Mouse (Mus musculus): ENCODE results near the gene Grin3a.
"Not testable (repeated sequence)": the region's sequence is repeated elsewhere in the genome, so short reads cannot be mapped to it uniquely, and the experiment has no call there.

Gene Grin3a

DNA sequence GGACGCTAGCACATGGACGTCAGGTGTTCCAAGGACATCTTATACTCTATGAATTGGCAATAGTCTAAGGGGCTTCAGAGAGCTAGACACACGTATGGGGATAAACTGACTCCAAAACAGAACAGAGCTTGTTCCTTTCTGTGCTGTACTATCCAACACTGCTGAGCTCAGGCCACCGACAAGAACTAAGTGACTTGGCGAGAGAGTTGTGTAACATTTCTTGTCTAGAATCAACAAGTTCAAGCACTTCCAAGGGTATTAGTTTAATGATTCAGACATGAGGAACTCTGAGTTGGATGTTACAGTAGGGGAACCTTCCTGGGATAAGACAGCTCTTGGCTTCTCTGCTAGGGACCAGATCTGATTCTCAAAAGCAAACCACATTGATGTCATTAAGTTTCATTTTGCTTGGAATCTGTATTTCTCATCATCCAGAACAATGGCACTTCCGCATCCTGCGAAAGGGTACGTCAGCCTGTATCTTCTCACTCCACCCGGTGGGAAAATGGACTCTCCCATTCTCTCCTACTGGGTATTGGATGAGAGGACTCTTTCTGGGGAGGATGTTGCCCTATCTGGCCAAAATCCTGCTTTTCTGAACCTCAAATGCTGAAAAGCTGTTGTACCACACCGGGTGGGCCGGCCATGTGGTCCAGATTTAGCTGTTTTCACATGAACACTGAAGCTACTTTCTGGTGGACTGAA, 165.2 kb downstream of the Grin3a start:
- no peak for DNase-seq

DNA sequence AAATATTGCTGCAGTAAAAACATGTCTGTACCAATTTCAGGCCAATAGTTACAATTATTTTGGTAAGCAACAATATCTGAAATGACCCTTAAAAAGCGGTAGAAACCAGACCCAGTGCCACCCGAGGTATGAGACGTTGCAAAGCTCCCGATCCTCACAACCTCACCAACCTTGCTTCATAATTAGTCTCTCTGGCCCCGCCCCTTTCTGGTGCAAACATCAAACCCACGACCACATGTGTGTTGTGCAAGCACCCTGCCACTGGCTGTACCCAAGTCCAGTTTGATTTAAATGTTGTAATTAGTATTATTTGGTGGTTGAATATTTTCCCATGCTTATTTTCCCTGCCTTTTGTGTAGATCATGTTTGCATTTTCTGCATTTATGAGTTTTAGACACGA, 168.8 kb downstream of the Grin3a start:
- DNase-seq, result no peak

DNA sequence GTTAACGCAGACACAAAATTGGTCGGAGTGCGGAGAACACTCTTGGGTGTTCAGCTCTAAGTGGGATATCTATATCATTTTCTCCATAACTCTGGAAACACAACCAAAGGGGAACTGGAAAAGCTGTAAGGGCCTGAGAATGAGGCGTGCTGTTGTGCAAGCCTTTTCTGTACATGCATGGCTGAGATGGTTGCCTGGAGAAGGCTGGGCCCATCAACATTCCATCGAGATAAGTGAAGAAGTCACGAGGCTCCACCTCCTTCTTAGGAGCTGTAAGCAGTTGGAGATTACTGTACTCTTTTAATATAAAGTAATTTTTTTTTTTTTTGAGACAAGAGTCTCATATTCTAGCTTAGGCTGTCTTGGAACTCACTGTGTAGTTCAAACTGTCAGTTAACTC, 169.5 kb downstream of the Grin3a start:
- DNase-seq, result peak; percentile 43

DNA sequence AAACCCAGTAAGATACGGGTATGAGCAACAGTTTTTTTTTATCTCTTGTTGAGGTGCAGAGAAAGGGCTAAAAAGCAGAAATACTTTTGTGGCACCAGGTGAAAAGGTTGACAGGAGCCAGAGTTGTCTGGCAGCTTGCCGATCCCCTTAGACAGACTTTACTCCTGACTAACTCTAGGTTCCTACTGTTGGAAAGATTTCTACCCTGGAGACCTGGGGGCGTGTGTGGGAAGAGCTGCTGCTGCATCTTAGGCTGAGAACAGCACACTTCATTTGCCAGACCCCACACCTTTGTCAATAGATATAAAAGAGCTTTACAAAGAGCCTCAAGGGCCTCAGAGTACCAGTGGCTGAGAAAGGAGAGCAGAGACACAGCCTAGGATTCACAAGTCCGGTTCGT, 180.7 kb downstream of the Grin3a start:
- DNase-seq, result no peak

DNA sequence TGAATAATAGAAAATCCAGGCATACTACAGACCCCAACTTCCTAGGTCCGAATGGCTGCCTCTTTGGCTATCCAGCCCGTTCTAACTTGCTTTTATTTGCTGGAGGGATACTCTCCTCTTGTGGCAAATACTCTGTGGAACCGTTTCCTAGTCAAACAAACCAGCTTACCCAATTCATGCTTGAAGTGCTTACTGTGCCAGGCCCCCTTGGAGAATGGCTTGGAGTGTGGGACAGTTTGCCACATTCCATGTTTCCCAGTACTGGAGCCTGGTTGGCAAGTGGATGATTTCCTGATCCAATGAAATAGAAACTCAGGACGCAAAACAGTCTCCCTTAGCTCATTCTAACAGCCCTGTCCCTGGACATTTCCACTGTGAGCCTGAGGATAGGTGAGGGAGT, 183.3 kb downstream of the Grin3a start:
- peak; percentile 34 for DNase-seq

DNA sequence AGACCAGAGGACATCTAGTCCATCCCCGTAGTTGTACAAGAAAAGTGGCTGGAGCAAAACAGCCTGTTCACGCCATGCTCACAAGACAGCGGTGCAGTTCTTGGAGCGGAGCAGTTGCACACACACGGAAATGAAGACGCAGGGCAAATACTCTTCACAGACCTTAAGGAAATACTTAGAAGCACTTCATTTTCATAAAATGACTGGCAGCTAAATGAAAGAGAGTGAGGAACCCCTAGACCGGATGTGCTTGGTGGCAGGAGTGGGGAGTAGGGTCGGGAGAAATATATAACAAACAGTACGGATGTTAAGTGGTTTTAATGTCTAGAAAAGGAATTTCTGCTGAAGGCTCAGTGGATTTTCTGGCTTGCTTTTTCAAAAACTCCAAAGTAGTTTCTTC, 183.9 kb downstream of the Grin3a start:
- no peak for DNase-seq

DNA sequence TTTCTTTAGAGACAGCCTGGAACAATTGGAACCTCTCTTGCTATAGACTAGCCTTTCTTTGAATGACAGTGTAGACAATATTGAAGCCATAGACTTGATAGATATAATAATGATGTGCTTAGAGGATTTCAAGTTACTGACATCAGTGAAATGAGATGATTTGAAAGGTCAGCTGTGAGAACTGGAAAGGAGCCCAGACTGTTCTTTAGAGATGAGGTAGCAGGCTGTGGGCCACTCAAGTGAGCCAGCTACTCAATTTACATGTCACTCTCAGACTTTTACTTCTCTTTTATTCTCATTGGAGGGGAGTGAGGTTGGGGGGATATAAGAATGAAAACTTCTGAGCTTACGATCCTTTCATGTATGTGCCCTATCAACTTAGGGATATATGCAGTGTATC, 186.1 kb downstream of the Grin3a start:
- no peak for DNase-seq

DNA sequence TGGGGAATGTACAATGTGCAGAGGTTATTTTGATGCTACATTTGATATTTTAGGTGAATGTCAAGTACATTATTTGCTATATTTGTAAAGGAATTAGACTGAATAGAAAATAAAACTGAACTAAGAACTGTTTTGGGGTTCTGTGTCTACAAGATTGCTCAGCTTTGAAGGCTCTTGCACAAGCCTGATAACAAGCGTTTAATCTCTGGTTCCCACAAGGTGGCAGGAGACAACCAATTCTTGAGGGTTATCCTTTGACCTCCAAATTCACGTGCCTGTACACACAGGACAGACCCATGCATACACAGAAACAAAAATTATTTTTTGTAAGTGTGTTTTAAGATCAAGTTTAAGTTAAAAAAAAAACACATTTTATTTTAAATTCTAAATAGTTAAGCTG, 205.6 kb downstream of the Grin3a start:
- no peak for DNase-seq

DNA sequence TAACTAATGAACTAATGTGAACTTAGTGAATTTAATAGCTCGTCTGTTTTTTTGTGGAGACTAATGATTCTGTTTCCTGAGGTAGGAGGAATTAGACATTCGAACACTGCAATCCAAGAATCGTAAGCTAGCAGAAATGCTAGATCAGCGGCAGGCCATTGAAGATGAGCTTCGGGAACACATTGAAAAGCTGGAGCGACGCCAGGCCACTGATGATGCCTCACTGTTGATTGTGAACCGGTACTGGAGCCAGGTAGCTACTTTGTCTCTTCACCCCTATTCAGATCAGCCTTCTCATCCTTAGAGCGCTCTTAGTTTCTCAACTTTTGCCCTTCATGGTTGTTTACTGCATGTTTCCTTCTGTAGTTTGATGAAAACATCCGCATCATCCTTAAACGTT, 207.7 kb downstream of the Grin3a start:
- no peak for DNase-seq

DNA sequence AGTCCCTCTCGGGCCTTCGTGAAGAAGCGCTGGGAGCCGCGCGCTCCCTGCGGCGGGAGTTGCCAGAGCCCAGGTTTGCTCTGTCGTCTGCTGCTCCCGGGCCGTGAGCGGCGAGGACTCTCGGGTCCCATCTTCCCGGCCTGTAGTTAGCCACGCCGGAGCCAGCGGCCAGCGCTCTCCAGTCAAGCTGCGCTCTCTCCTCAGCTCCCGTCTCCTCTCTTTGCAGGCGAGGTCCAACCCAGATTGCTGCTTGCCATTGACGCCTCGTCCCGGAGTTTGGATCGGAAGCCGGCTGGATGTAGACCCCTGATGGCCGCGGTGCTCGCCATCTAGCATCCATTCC, 213.4 kb downstream of the Grin3a start:
- DNase-seq, result no peak

DNA sequence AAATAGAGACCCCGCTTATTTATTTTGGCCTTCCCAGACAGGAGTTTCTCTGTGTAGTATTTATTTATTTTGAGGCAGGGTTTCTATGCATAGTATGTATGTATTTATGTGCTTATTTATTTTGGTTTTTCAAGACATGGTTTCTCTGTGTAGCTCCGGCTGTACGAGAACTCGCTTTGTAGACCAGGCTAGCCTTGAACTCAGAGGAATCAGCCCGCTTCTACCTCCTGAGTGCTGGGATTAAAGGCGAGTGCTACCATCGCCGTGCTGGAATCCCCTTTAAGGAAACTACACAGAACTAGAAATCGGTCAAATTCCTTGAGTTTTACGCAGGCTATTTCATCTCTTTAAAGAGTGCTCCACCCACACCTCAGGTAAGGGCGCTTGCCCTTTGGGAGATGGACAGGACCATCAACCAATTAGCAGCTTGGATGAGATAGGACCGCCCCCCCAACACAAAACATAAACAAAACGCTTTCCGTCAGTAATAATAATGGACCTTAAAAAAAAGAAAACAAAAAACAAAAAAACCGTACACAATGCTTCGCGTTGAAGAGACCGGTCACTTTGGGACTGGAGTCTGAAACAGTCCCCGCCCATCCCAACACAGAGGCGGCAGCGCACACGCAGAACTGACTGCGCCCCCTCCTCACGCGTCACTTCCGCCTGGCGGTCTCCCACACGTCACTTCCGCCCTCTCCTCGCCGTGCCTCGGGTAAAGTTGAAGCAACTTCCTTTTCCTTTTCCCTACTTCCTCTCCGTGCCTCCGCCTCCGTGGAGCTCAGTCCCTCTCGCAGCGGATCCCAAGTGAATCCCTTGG, 214.0 kb downstream of the Grin3a start, which contains the start of gene Rnf20:
Gene Rnf20 (plus strand): TSS at position 688 of the 820 bp plus-strand sequence.
- peak; percentile 97 for DNase-seq

DNA sequence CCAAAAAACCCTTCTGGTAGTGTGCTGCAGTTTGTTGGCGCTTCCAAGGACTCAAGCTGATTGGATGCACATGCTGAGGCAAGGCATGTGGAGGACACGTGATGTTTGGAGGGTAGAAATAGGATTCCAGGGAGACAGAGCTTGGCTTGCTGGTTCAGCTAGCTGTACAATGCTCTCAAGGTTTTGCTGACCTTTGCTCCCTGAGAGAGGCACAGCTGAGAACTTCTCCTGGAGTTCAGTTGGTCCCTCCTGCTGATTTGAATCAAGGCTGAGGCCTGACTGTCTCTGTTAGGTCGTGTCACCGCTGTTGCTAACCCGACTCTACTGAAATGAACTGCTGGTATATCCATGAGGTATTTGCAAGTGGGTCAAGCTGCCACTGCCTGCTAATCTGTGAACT, 216.6 kb downstream of the Grin3a start:
- DNase-seq, result no peak

DNA sequence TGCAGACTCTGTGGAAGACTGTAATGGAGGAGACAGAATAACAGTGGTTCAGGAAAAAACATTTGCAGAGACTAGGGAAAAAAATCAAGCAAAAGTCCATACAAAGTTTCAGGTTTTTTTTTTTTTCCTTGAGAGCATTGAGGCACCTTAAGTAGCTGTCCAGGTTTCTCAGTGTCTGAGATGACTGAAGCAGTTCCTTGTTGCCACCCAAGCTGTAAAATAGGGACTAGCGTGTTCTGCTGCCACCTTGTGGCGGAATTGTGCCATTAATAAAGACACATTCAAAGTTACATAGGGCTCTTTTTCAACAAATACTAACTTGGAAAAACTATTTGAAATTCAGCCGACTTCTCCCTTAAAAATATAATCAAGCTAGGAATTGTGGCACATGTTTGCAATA, 218.6 kb downstream of the Grin3a start:
- peak; percentile 87 for DNase-seq

DNA sequence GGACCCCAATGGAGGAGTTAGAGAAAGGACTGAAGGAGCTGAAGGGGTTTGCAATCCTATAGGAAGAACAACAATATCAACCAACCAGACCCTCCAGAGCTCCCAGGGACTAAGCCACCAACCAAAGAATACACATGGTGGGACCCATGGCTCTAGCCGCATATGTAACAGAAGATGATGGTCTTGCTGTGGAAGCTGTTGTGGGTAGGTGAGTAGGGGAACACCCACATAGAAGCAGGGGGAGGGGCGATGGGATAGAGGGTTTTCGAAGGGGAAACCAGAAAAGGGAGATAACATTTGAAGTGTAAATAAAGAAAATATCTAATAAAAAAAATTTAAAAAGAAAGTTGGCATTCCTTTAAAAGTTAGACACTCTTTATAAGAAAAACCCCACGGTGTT, 220.6 kb downstream of the Grin3a start:
- not testable (repeated sequence) for DNase-seq

DNA sequence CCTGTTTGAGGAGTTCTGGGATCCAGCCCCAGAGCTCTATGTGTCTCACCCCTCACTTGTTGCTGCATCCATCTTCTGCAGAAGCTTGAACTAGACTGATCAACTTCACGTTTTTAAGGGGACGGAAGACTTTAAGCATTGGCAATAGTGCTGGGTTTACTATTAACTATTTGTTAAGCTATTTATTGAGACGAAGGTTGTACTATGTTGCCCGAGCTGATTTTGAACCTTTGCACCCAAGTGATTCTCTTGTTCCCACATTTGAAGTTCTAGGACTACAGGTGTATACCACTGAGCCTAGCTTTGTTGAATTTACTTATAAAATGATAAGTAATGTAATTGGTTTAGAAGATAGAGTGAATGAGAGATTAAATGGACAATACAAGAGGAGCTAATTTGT, 221.6 kb downstream of the Grin3a start:
- no peak for DNase-seq

DNA sequence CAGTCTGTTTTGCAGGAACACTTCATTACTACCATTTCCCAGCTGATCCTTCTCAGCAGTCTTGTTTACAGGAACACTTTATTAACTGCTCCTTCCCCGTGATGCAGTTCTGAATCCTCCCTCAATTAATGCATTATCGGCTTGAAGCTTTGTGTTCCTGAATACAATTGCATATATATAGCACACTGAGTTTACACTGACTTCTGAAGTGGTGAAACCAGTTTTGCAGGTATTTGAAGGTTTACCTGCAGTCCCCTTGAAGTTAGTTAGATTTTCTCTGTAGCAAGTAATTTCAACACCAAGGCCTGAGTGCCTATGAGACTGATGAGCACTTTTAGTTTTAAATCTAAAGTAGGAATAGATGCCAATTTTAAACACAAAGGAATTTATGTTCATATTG, 223.3 kb downstream of the Grin3a start:
- DNase-seq, result no peak

DNA sequence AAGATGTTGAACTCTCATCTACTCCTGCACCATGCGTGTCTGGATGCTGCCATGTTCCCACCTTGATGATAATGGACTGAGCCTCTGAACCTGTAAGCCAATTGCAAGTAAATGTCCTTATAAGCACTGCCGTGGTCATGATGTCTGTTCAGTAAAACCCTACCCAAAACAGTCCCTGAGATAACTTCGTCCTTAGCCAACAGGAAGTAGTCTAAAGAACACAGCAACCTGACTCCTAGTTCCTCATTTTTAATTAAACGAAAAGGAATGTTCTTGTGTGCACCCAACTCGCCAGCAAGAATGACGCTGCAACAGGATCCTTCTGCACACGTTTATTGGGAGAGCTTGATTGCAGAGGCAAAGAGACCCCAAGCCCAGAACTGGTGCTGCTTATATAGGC, 225.7 kb downstream of the Grin3a start:
- DNase-seq, result not testable (repeated sequence)

DNA sequence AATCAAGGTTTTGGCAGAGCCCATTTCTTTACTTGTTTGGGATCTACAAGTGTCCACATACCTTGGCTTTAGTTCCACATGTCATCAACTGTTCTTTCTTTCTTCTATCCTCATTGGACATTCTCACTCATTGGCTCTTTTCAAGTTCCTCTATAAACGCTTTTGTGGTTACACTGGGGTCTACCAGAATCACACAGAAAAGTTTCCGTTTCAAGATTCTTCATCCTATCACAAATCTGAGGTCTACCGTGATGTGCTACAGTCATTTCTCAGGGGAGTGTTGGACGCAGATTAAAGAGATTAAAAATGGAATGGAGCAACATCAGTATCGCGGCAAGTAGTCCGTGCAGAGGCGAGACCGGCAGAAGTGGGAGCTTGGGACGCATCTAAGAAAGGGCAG, 228.6 kb downstream of the Grin3a start:
- DNase-seq, result no peak
